Mouse (Mus musculus) thymus, postnatal 25 days (tissue): ENCODE results near the gene Il12rb2.

Source experiments
- DNase-seq: peaks from one replicate; pipeline ENCODE4 v3.0.0; 2022

Gene Il12rb2

GRCm38 (mm10) chr6:67375982-67376391, at the start of gene Il12rb2:
TSS of gene Il12rb2 (minus strand) at chr6:67376188.
- DNase-seq: peak; percentile 41

DNA sequence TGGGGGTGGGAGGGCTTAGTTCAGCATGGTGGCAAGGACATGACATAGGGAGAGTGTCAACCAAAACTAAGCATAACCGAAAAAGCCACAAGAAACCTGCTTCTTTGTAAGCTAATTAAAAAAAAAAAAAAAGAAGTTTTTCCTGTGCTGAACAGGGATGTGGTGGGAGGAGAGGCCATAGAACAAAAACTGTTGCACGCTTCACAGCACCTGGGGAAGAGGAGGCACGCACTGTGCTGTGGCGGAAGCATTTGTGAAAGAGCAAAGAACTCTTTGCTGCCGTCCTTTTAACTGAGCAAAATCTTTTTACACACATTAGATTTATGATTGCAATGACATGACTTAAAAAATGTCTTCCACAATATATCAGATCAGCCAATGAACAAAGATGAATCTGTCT, 45.8 kb upstream of the Il12rb2 start:
- peak; percentile 56 for DNase-seq

- DNase-seq: no peak
These were observed 40.6 kb upstream of the Il12rb2 start for GRCm38 (mm10) chr6:67416557-67416956.

DNA sequence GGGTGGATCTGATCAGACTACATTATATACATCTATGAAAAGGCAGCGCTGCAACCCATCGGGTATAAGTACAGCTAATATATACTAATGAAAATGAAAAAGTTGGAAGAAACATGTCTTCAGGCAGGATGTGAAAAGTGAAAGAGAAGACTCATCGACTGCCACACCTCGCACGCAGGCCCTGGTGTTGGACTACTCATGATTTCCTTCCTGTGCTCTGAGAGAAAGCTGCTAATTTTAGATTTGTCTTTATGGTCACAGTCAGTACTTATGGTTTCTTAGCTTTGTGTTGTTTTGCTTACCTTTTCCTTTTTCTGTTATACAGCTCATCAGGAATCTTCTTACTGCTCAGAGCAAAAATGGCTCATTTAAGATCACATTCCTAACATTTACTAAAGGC, 39.3 kb upstream of the Il12rb2 start:
- no peak for DNase-seq

- no peak for DNase-seq
These were observed 37.4 kb upstream of the Il12rb2 start for GRCm38 (mm10) chr6:67413378-67413777.

GRCm38 (mm10) chr6:67405281-67405682, 29.3 kb upstream of the Il12rb2 start:
- no peak for DNase-seq

GRCm38 (mm10) chr6:67399551-67399950, 23.6 kb upstream of the Il12rb2 start:
- no peak for DNase-seq

GRCm38 (mm10) chr6:67365785-67366184, 10.2 kb downstream of the Il12rb2 start:
- DNase-seq: no peak

DNA sequence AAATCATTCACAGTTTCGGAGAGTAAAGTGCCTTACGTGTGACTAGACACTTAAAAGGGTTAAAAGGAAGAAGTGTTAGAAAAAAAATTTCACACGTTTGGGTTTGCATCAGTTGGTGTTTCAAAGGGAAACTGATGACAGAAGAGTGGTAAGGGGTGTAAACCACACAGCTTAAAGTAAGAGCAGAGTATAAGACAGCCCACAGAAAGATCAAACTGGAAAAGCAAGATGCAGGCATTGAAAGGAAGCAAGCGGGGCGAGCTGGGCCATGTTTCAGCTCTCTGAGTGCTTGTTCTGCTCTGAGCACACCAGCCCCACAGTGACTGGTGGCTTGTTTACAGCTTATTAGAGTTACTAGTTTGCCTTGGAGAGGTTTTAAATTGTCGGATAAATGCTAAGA, 27.9 kb downstream of the Il12rb2 start:
- DNase-seq: peak; percentile 70

- DNase-seq: peak; percentile 33
These were observed 36.5 kb downstream of the Il12rb2 start for GRCm38 (mm10) chr6:67339494-67339893.

DNA sequence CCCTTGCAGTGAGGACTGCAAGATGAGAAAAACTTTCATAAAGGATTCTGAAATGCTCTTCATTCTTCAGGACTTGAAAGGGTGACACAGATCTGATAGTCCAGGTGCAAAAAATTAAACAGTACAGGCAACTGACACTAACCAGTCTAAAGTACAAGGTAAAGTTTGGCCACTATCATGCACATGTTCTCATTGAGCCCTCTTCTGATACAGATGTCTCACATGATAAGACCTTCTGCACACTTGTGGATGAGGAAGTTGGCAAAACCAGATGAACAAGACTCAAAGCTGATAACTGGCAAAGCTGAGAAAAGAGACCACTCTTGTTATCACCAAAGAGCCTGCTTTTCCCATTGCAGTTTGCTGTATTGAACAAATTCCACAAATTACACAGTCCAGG, 38.0 kb downstream of the Il12rb2 start:
- DNase-seq: peak; percentile 29

- no peak for DNase-seq
These were observed 52.2 kb downstream of the Il12rb2 start for GRCm38 (mm10) chr6:67323788-67324187.

- DNase-seq: peak; percentile 75
These were observed 57.5 kb downstream of the Il12rb2 start for GRCm38 (mm10) chr6:67318451-67318850.

DNA sequence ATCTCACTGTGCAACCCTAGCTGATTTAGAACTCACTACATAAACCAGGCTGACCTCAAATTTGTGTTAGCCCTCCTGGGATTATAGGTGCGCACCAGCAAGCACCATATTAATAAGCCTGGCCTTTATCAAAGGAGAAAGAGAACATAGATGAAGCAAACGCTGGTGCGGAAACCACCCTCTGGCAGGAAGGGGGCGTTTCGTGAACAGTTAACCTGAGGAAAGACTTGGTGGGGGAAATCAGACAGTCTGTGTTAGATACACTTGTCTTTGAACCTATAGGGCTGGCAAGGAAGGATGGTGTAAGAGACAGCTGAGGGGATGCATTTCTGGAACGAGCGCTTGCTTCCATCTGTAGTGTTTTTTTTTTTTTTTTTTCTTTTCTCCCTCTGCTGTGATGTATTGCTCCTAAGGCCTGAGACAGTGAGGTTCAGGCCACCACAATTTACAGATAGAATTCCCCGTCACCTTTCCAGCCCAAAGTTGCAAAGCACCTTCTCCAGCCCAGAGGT, 58.1 kb downstream of the Il12rb2 start:
- DNase-seq: peak; percentile 67

GRCm38 (mm10) chr6:67317068-67317467, 58.9 kb downstream of the Il12rb2 start:
- DNase-seq: no peak

- no peak for DNase-seq
These were observed 61.3 kb downstream of the Il12rb2 start for GRCm38 (mm10) chr6:67314697-67315096.

GRCm38 (mm10) chr6:67309752-67310151, 66.2 kb downstream of the Il12rb2 start:
- no peak for DNase-seq

GRCm38 (mm10) chr6:67308994-67309393, 67.0 kb downstream of the Il12rb2 start:
- DNase-seq: no peak

GRCm38 (mm10) chr6:67303210-67303609, 72.8 kb downstream of the Il12rb2 start:
- no peak for DNase-seq

GRCm38 (mm10) chr6:67302471-67302870, 73.5 kb downstream of the Il12rb2 start:
- peak; percentile 31 for DNase-seq

DNA sequence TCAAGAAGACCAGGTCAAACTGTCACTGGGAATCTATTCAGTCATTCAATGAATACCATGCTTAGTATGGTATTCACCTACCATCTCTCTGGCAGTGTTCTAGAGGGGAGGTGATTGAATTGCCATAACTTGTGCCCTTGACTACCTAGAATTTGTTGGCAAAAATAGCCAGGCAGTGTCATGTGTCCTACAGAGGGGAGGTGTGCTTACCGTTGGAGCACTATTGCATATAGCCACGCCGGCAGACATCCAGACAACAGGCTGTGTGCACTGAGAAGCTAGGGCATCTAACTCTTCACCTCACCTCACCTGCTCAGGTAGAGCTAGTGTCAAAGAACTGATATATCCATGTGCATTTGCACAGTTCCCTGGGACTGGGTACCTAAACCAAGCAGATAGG, 74.8 kb downstream of the Il12rb2 start:
- no peak for DNase-seq

DNA sequence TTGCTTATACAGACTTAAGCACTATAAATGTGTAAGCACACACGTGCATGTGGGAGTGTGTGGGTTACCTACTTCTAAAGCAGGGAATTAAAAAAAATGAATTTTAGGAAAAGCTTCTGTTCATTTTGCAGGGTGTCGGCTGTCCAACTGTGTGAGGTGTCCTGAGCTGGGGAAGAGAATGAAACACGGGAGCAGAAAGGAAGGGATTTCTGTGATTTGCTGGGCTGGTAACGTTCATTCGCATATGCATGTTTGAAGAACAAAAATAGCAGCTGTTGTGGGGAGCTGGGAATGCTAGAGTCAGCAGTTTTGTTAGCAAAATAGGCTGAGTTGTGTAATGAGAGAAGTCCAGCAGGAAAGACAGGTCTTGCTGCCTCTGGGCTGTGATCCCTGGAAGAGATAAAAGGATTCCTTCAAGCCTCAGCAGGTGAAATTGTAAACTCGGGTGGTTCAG, 75.3 kb downstream of the Il12rb2 start:
- no peak for DNase-seq

DNA sequence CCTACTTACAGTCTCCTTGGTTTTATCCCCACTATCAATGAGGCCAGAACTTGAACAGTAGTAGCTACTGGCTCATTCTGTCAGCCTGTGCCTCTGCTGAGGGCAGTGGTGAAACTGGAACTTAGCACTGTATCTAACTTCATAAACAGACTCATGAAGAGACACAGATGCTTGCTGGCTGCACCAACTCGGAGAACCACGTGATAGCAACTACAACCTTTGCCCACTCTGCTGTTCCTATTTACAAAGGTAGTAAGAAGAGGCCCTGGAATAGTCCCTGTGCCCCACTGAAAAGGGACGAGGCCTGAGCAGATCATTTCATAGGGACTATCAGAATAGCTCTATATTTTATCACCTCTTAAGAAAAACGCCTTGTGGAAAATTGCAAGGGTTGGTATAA, 75.7 kb downstream of the Il12rb2 start:
- no peak for DNase-seq

DNA sequence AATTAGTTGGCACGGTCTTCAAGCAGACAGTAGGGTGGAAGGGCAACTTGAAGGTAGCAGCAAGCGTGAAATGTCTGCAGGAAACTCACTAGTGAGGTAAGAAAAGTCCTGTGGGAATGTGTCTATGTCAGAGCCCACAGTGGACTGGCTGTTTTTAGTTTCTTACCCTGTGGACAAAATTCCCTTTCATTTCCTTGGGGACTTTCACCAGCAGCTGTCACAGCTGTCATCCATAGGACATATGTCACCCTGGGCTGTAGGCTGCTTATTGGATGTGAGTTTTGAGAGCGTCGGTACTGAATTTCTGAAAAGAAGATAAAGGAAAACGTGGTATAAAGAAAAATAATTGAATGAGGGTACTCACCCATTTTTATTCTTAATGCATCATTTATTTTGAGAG, 77.2 kb downstream of the Il12rb2 start:
- no peak for DNase-seq

GRCm38 (mm10) chr6:67296126-67296525, 79.9 kb downstream of the Il12rb2 start:
- DNase-seq: peak; percentile 60
